Mouse (Mus musculus) midbrain, embryonic 16.5 days (tissue): ENCODE results near the gene Calr4. TPM values are rescaled to one million over a fixed set of nuclear protein-coding genes. Genes with fewer than 3 reads are reported as not detected.

ENCODE experiments used
- ATAC-seq: fragments of 200-750 bp; cut with Nextera tagmentation; 2 replicates; pipeline ENCODE4 v1.8.0; 2017; ENCODE audit warnings: moderate TSS enrichment
- H3K27ac ChIP-seq: fragments of 300-500 bp; sonication (generic); 2 replicates; pipeline ENCODE4 v1.5.1; 2014; ENCODE audit warnings: mild to moderate bottlenecking, low read length, mixed read lengths
- H3K27me3 ChIP-seq: fragments of 300-500 bp; sonication (generic); 2 replicates; pipeline ENCODE4 v1.6.1; 2014; ENCODE audit warnings: low read depth, low read length, mixed read lengths; ENCODE audit not compliant: control insufficient read depth, insufficient read depth
- H3K36me3 ChIP-seq: fragments of 300-500 bp; sonication (generic); 2 replicates; pipeline ENCODE4 v1.6.1; 2014; ENCODE audit warnings: mild to moderate bottlenecking, low read length, moderate library complexity, mixed read lengths; ENCODE audit not compliant: control insufficient read depth, insufficient read depth
- H3K4me1 ChIP-seq: fragments of 300-500 bp; sonication (generic); 2 replicates; pipeline ENCODE4 v1.6.1; 2014; ENCODE audit warnings: mild to moderate bottlenecking, low read length, mixed read lengths; ENCODE audit not compliant: control insufficient read depth, insufficient read depth
- H3K4me2 ChIP-seq: fragments of 300-500 bp; sonication (generic); 2 replicates; pipeline ENCODE4 v1.6.1; 2014; ENCODE audit warnings: mild to moderate bottlenecking, low read length, mixed read lengths
- H3K4me3 ChIP-seq: fragments of 300-500 bp; sonication (generic); 2 replicates; pipeline ENCODE4 v1.5.1; 2014; ENCODE audit warnings: low read depth, mild to moderate bottlenecking, low read length, moderate library complexity, mixed read lengths
- H3K9ac ChIP-seq: fragments of 300-500 bp; sonication (generic); 2 replicates; pipeline ENCODE4 v1.6.1; 2014; ENCODE audit warnings: low read depth, low read length, mixed read lengths
- H3K9me3 ChIP-seq: fragments of 300-500 bp; sonication (generic); replicated peaks from 2 replicates; pipeline ENCODE4 v1.6.1; 2014; ENCODE audit warnings: mild to moderate bottlenecking, low read length, mixed read lengths; ENCODE audit not compliant: control insufficient read depth, poor library complexity, severe bottlenecking
- WGBS: fragments of 180-500 bp; shearing (Covaris S2); extraction: QIAGEN DNeasy Blood & Tissue Kit; methylation state at CpG from one replicate; pipeline ENCODE4 v1.1.7; 2014; 5-methylcytosine and 5-hydroxymethylcytosine counted together
- polyA plus RNA-seq: library from polyadenylated mRNA; unstranded; fragments of >200 nt; fragmentation: Nextera tagmentation; extraction: Ambion mirVana; gene quantifications from 2 replicates; pipeline ENCODE4 v1.2.1, GENCODE M21; 2015

Calr4 gene
- polyA plus RNA-seq, 1 experiment from 2014 or later: 0.62 TPM

DNA sequence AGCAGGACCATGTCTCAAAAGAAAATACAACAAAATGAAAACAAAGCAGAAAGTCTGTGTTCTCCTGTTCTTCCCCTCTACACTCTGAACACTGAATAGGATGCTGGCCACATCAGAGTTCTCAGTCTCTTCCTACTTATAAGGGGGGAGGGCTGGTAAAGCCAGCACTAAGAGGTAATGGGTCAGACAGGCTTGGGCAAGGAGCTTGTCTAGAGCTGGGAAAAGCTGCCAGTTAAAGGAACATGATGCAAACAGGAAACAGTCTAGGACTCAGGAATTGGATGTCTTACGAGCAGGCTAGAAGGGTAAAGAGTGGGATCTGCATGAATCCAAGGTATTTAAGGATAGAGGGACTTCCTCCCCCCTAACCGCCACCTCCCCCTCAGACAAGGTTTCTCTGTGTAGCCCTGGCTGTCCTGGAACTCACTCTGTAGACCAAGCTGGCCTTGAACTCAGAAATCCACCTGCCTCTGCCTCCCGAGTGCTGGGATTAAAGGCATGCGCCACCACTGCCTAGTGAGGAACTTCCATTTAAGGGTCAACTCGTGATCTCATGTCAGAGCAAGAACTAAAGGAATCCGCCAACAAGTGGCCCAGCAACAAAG, 10.8 kb downstream of the Calr4 start:
- H3K9me3 ChIP-seq: no peaks in the 10 kb centered on the region
- no peak overlapping the region for H3K27ac ChIP-seq
- no peak overlapping the region for H3K4me3 ChIP-seq
- no peak overlapping the region for H3K4me2 ChIP-seq
- 89% methylated on average over 6 of the region's 6 CpGs for WGBS
- no peaks in the 10 kb centered on the region for H3K27me3 ChIP-seq
- ATAC-seq: no peak
- no peak overlapping the region for H3K9ac ChIP-seq
- H3K36me3 ChIP-seq: no peaks in the 10 kb centered on the region
- H3K4me1 ChIP-seq: no peaks in the 10 kb centered on the region

DNA sequence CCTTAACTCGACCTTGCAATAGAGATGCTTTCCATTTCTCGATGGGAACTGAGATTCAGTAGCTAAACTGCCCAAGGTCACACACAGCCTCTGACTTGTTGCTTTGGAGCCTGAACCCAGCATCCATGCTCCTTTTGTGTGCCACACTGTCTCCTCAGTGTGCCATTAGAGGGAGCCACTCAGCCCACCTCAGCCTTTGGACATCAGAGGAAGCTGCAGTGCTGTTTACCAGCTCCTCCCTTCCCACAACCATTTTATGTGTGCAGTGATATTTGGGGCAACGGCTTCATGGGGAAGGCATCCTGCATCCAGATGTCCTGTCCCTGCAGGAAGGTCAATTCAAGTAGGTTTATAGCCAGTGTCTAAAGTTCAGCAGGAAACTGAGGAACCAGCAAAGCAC, 17.3 kb downstream of the Calr4 start:
- Histone ChIP-seq H3K27me3 (no peaks in the 10 kb centered on the region), H3K4me3 (no peak overlapping the region), H3K4me2 (no peak overlapping the region), H3K4me1 (no peaks in the 10 kb centered on the region), H3K36me3 (no peaks in the 10 kb centered on the region), H3K9me3 (no peaks in the 10 kb centered on the region), H3K9ac (no peak overlapping the region), H3K27ac (no peak overlapping the region)
- 44% methylated on average over 3 of the region's 3 CpGs for WGBS
- ATAC-seq: no peak

DNA sequence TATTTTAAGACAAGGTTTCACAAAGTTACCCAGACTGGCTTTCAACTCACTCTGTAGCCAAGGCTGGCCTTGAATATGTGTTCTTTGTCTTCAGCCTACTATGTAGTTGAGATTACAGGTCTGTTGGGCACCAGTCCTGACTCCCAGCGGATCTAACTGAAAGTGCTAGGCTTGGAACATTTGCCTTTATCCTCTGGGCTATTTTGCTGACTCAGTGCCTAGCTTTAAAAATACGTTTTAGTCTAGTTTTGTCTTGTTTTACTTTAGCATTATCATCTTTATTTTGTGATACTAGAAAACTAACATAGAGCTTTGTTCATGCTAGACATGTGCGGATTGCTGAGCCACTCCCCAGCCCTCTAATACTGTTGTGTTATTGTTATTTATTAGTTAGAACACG, 17.9 kb downstream of the Calr4 start:
- no peaks in the 10 kb centered on the region for H3K27me3 ChIP-seq
- no peak overlapping the region for H3K4me3 ChIP-seq
- no peak overlapping the region for H3K27ac ChIP-seq
- ATAC-seq: no peak
- no peak overlapping the region for H3K4me2 ChIP-seq
- WGBS: 84% methylated on average over 4 of the region's 4 CpGs
- H3K9me3 ChIP-seq: no peaks in the 10 kb centered on the region
- H3K9ac ChIP-seq: no peak overlapping the region
- H3K4me1 ChIP-seq: no peaks in the 10 kb centered on the region
- H3K36me3 ChIP-seq: no peaks in the 10 kb centered on the region

DNA sequence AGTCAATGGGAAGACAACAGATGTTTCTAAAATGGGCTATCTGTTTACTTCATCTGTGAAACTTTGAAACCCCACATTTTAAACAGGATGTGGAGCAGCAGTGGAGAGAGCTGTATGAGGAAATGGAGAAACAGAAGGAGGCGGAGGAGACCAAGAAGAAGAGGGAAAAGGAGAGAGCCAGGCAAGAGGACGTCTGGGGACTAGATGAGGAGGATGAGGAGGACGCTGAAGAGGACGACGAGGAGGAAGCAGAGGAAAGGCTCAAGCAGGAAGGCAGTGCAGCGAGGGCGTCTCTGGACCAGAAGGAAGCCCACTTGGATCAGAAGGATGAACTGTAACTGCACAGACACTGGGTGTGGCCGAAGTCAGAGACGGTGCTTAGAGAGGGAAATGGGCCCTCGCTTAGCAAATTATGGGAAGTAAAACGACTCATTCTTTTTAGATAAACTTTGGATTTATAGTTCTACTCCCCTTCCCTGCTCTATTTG, 19.4 kb downstream of the Calr4 start:
- H3K4me3 ChIP-seq: no peak overlapping the region
- 80% methylated on average over 11 of the region's 11 CpGs for WGBS
- no peak for ATAC-seq
- H3K4me1 ChIP-seq: no peaks in the 10 kb centered on the region
- no peak overlapping the region for H3K4me2 ChIP-seq
- H3K27ac ChIP-seq: no peak overlapping the region
- no peak overlapping the region for H3K9ac ChIP-seq
- H3K9me3 ChIP-seq: no peaks in the 10 kb centered on the region
- no peaks in the 10 kb centered on the region for H3K27me3 ChIP-seq
- no peaks in the 10 kb centered on the region for H3K36me3 ChIP-seq

DNA sequence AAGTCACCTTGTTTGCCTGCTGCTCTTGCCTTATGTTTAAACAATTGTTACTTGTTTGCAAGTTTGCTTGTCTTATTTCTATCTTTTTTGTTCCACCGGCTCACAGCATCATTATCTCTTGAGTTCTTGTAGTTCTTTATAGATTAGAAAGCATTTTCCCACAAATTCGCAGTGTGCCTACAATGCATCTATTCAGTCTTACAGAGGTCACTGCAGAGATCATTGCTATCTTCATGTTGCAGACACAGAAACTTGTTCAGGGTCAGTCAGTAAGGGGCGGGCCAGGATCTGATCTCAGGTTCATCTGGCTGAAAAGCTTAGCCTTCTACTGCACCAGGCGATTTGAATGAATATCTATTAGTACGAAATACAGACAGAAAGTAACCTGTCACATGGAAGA, 20.2 kb downstream of the Calr4 start:
- H3K9me3 ChIP-seq: no peaks in the 10 kb centered on the region
- no peak overlapping the region for H3K9ac ChIP-seq
- H3K4me1 ChIP-seq: no peaks in the 10 kb centered on the region
- no peak for ATAC-seq
- no peaks in the 10 kb centered on the region for H3K27me3 ChIP-seq
- 84% methylated on average over 5 of the region's 5 CpGs for WGBS
- no peaks in the 10 kb centered on the region for H3K36me3 ChIP-seq
- no peak overlapping the region for H3K4me2 ChIP-seq
- no peak overlapping the region for H3K4me3 ChIP-seq
- no peak overlapping the region for H3K27ac ChIP-seq

DNA sequence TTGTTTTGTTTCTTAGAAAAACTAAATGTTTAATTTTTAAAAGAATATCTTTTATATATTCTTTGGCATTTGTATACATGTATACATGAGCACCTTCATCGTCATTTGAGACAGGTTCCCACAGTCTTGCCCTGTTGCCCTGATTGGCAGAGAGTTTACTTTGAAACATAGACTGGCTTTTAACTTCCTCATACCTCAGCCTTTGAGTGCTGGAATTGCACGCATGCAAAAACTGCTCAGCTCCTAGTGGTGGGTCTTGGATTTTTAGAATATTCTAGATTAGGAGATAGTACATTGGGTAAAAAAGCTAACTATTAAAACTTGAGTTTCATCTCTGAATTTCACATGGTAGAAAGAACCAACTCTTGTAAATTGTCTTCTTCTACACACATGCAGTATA, 21.0 kb downstream of the Calr4 start:
- ATAC-seq: no peak
- H3K36me3 ChIP-seq: no peaks in the 10 kb centered on the region
- WGBS: 84% methylated on average over 2 of the region's 2 CpGs
- no peak overlapping the region for H3K9ac ChIP-seq
- H3K4me2 ChIP-seq: no peak overlapping the region
- H3K9me3 ChIP-seq: no peaks in the 10 kb centered on the region
- no peaks in the 10 kb centered on the region for H3K27me3 ChIP-seq
- no peaks in the 10 kb centered on the region for H3K4me1 ChIP-seq
- H3K27ac ChIP-seq: no peak overlapping the region
- H3K4me3 ChIP-seq: no peak overlapping the region

DNA sequence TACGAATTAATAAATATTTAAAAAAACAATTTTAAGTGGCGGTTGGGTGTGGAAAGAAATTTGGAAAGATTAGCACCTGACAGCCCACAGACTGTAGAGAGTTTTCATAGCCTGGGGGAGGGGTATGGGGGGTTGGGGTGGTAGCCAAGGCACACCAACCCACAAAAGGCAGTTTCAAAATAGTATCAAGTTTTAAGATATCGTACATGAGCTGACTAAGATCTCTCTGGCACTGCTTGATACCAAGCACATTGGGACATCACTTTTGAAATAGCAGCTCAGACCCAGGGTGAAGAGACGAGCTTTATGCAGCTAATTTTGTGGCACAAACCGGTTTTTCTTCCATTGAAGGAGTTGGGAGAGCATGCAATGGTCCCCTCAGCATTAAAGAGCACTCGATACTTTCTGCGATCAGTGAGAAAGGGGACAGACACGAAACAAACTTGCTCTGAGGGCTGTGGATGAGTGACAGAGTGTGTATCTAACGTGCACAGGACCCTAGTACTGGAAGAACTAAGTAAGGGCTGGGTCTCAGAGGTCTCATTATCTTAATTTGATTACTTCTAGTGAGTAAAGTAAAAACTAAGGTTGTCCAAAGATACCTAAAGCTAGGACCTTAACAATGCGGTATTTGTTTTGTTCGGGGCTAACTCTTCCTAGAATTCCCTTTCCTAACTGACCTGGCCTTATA, 21.6 kb downstream of the Calr4 start:
- no peaks in the 10 kb centered on the region for H3K36me3 ChIP-seq

DNA sequence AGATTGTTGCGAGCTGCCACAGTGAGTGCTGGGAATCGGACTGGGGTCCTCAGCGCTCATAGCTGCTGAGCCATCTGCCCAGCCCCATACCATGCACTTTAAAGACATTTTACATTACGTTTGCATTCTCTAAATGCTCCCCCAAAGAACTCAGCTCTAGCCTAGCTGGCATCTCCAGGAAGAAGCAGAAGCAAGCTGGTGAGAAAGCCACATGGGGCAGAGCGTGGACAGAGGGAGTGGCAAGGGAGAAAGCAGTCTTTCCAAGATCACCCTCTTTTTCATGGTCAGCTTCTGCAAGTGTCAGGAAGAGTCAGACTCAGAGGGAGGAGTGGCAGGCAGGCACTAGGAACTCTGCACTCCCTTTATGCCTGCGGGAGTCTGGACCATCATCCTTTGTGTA, 22.5 kb downstream of the Calr4 start:
- ATAC-seq: no peak
- no peaks in the 10 kb centered on the region for H3K36me3 ChIP-seq
- 89% methylated on average over 6 of the region's 6 CpGs for WGBS

More for the DNA sequence above, 21.6 kb downstream of the Calr4 start:
- ATAC-seq: no peak
- H3K4me3 ChIP-seq: no peak overlapping the region
- H3K9ac ChIP-seq: no peak overlapping the region
- H3K9me3 ChIP-seq: no peaks in the 10 kb centered on the region
- no peaks in the 10 kb centered on the region for H3K27me3 ChIP-seq
- WGBS: 86% methylated on average over 11 of the region's 11 CpGs
- no peaks in the 10 kb centered on the region for H3K4me1 ChIP-seq
- no peak overlapping the region for H3K4me2 ChIP-seq
- no peak overlapping the region for H3K27ac ChIP-seq

DNA sequence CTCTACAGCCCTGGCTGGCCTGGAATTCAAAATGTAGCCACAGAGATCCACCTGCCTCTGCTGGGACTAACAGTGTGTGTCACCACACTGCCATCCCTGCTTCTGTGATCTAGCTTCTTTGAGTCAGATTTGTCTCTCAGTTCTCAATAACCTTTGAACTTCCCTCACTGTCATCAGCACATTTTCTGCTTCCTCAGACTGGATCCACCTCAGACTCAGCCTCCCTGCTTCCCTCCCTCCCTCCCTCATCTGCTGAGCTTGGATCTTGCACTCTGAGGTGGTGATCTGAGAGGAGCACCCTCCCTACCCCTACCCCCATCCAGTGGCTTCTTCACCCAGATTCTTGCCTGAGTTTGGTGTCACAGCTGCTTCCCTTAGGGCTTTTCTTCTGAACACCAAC, 23.4 kb downstream of the Calr4 start:
- Histone ChIP-seq H3K4me1 (no peaks in the 10 kb centered on the region), H3K27ac (no peak overlapping the region), H3K4me3 (no peak overlapping the region), H3K9me3 (no peaks in the 10 kb centered on the region), H3K27me3 (no peaks in the 10 kb centered on the region), H3K4me2 (no peak overlapping the region), H3K9ac (no peak overlapping the region), H3K36me3 (no peaks in the 10 kb centered on the region)
- ATAC-seq: no peak

More for the DNA sequence above, 22.5 kb downstream of the Calr4 start:
- Histone ChIP-seq H3K4me1 (no peaks in the 10 kb centered on the region), H3K4me2 (no peak overlapping the region), H3K27ac (no peak overlapping the region), H3K4me3 (no peak overlapping the region), H3K27me3 (no peaks in the 10 kb centered on the region), H3K9me3 (no peaks in the 10 kb centered on the region), H3K9ac (no peak overlapping the region)
